Mouse (Mus musculus) T-helper 1 cell (primary cell): ENCODE results near the gene Gulp1.

ENCODE experiments used
- in situ Hi-C: fragments of 300-600 bp; cut with MboI, MseI; formaldehyde crosslinking; loops from one replicate; pipeline ENCODE4 v1.15.1; 2025; ENCODE audit warnings: high pct_unique_total_duplicates

The Gulp1 gene

GRCm38 (mm10) chr1:44720785-44721410 lies 169.6 kb downstream of the Gulp1 start:
- in situ Hi-C loops, result no loop called here

DNA sequence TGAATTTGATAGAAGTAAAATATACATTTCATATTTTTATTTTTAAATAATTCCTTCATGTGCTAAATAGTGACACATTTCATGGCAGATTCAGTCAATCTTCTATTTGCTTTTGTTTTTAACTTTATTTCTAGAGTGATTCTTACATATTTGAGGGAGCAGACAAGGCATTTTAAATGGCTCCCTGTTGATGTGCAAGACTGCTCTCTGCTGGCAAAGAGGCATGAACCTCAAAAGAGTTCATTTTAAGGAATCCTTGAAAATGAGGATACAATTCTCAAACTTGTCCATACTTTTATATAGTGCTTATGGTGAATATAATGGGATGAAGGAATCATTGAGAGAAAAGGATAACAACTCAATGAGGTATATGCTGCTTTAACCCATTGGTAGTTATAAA lies 189.9 kb downstream of the Gulp1 start:
- in situ Hi-C loops, result loop anchor here (25.0 kb wide), 1 partner anchor 1021 kb away; no protein-coding TSS in a partner anchor

GRCm38 (mm10) chr1:44745711-44746110 lies 194.4 kb downstream of the Gulp1 start:
- in situ Hi-C loops, result loop anchor here (25.0 kb wide), 1 partner anchor 1017 kb away; no protein-coding TSS in a partner anchor

DNA sequence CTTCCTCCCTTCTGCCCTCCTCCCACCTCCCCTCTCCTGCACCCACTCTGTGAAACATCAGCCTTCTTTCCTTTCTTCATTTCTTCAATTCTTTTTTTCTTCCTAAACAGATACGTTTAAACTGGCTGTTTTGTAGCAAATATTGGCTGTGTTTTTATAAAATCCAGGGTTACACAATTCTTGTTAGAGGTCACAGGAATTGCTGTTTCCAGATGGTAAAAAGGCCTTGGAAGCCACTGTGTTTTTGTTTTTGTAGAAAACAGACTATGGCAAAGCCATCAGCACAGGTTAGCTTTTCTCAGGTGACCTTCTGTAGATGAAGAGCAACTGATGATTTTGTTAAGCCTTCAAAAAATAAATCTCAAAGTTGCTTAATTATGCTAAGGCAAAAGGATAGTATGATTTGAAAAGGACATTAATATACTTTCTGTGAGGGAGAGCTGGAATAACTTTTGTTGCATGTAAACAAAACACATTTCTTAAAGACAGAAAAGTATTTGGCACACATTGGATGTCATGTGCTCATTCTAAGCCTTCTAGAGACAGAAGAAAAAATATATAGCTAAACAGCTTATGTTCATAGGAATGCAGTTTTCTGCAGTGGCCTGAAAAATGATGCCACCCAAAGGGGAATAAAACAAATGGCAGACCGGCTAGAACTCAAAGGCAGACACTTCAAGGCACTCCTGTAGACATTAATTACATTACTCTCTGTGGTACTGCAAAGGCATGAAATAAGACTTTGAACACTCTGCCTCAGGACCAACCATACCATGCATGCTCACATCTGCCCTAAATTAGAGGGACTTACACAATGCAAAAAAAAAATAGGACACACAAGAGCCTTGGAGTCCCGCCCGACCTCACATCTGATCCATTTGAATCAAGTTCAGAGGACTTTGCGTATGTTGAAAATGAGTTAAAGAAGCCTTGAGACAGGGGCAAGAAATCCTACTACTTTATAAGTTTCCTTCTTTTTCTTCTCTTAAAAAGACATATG lies 199.7 kb downstream of the Gulp1 start:
- in situ Hi-C loops, result loop anchor here (25.0 kb wide), 1 partner anchor 89 kb away; no protein-coding TSS in a partner anchor

GRCm38 (mm10) chr1:44778251-44778650 lies 226.9 kb downstream of the Gulp1 start:
- in situ Hi-C loops, result no loop called here

- in situ Hi-C loops, result no loop called here
Observed at GRCm38 (mm10) chr1:44803594-44804372, 252.5 kb downstream of the Gulp1 start.

- in situ Hi-C loops, result no loop called here
Observed at GRCm38 (mm10) chr1:44806368-44806767, 255.1 kb downstream of the Gulp1 start.

DNA sequence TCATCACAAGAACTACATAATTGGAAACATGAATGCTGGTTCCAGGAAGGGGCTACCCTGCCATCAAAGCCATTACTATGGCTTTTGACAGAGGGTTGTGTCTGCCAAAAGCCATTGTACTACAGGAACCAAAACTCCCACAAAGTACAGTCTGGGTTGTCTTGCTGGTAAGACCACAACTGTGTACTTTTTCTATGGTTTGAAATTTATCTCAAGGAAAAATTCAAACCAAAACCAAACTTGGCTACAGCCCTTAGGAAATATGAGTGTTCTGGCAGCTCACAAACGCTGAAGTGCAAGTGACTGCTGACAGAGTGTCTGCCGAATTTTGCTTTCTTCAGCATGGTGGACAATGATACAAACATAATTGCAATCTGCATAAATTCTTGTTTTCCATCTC lies 259.0 kb downstream of the Gulp1 start:
- in situ Hi-C loops, result no loop called here

- in situ Hi-C loops, result loop anchor here (5.0 kb wide), 1 partner anchor 93 kb away; no protein-coding TSS in a partner anchor
Observed at GRCm38 (mm10) chr1:44833934-44834333, 282.6 kb downstream of the Gulp1 start.
